Mouse (Mus musculus) heart, postnatal 0 days (tissue): ENCODE measurements around the gene Rptor. TPM values are rescaled to one million over a fixed set of nuclear protein-coding genes. Genes with fewer than 3 reads are reported as not detected.

Experiments
- ATAC-seq: fragments of 200-750 bp; cut with Nextera tagmentation; 2 replicates; pipeline ENCODE4 v1.8.0; 2017; ENCODE audit warnings: low read depth, moderate number of reproducible peaks, moderate library complexity; ENCODE audit not compliant: insufficient read depth
- DNase-seq: peaks from one replicate; pipeline ENCODE4 v3.0.0-alpha.2; 2016; ENCODE audit warnings: low spot score
- H3K27ac ChIP-seq: fragments of 300-500 bp; sonication (generic); 2 replicates; pipeline ENCODE4 v1.5.1; 2014; ENCODE audit warnings: low read depth, mild to moderate bottlenecking
- H3K27me3 ChIP-seq: fragments of 300-500 bp; sonication (generic); 2 replicates; pipeline ENCODE4 v1.6.1; 2014; ENCODE audit warnings: low read length, mixed read lengths; ENCODE audit not compliant: control insufficient read depth, insufficient read depth
- H3K36me3 ChIP-seq: fragments of 300-500 bp; sonication (generic); replicated peaks from 2 replicates; pipeline ENCODE4 v1.6.1; 2014; ENCODE audit warnings: low read length, mixed read lengths; ENCODE audit not compliant: control insufficient read depth, insufficient read depth
- H3K4me1 ChIP-seq: fragments of 300-500 bp; sonication (generic); 2 replicates; pipeline ENCODE4 v1.6.1; 2014; ENCODE audit warnings: antibody characterized with exemption; ENCODE audit not compliant: control insufficient read depth, insufficient read depth
- H3K4me2 ChIP-seq: fragments of 300-500 bp; sonication (generic); 2 replicates; pipeline ENCODE4 v1.6.1; 2014; ENCODE audit warnings: low read depth, mild to moderate bottlenecking, low read length, moderate library complexity
- H3K4me3 ChIP-seq: fragments of 300-500 bp; sonication (generic); 2 replicates; pipeline ENCODE4 v1.5.1; 2014; ENCODE audit warnings: low read depth, low read length
- H3K9ac ChIP-seq: fragments of 300-500 bp; sonication (generic); replicated peaks from 2 replicates; pipeline ENCODE4 v1.6.1; 2014; ENCODE audit warnings: low read depth, low read length, mixed read lengths
- H3K9me3 ChIP-seq: fragments of 300-500 bp; sonication (generic); replicated peaks from 2 replicates; pipeline ENCODE4 v1.6.1; 2016; ENCODE audit warnings: low read length; ENCODE audit not compliant: control insufficient read depth
- CTCF ChIP-seq: IDR thresholded peaks from 2 replicates; pipeline ENCODE4 v1.5.1; 2016; ENCODE audit warnings: antibody characterized with exemption, control low read depth, low read depth
- EP300 ChIP-seq: IDR thresholded peaks from 2 replicates; pipeline ENCODE4 v1.6.1; 2016; ENCODE audit warnings: antibody characterized with exemption, low read depth
- WGBS: fragments of 180-500 bp; shearing (Covaris S2); extraction: QIAGEN DNeasy Blood & Tissue Kit; methylation state at CpG from one replicate; pipeline ENCODE4 v1.1.7; 2014; 5-methylcytosine and 5-hydroxymethylcytosine counted together
- polyA plus RNA-seq: library from polyadenylated mRNA; unstranded; fragments of >200 nt; fragmentation: Nextera tagmentation; extraction: Ambion mirVana; gene quantifications from 2 replicates; pipeline ENCODE4 v1.2.1, GENCODE M21; 2015
- total RNA-seq: library from RNA; depleted of rRNA; stranded (reverse); fragments of >200 nt; gene quantifications from 2 replicates; pipeline ENCODE4 v1.2.3, GENCODE M21; 2014; ENCODE audit warnings: low replicate concordance

The Rptor gene
- total and polyA plus RNA-seq, 2 experiments from 2014 or later: 4.8 to 39.8 TPM

GRCm38 (mm10) chr11:119804392-119804791 is 201.7 kb downstream of the Rptor start:
- H3K36me3 ChIP-seq: 0 out of 2 replicates have a peak, but pooled peaks cover 4% of the 10 kb centered on the region
- H3K4me1 ChIP-seq: 0 out of 2 replicates have a peak, but pooled peaks cover 4% of the 10 kb centered on the region
- H3K27ac ChIP-seq: no peak overlapping the region
- ATAC-seq (no peak), DNase-seq (no peak)
- H3K27me3 ChIP-seq: no peaks in the 10 kb centered on the region
- WGBS: 91% methylated on average over 3 of the region's 3 CpGs
- H3K9ac ChIP-seq: no peak overlapping the region
- no peak overlapping the region for H3K4me3 ChIP-seq
- no peak for TF ChIP-seq EP300
- TF ChIP-seq CTCF: no peak
- H3K4me2 ChIP-seq: no peak overlapping the region
- no peaks in the 10 kb centered on the region for H3K9me3 ChIP-seq

DNA sequence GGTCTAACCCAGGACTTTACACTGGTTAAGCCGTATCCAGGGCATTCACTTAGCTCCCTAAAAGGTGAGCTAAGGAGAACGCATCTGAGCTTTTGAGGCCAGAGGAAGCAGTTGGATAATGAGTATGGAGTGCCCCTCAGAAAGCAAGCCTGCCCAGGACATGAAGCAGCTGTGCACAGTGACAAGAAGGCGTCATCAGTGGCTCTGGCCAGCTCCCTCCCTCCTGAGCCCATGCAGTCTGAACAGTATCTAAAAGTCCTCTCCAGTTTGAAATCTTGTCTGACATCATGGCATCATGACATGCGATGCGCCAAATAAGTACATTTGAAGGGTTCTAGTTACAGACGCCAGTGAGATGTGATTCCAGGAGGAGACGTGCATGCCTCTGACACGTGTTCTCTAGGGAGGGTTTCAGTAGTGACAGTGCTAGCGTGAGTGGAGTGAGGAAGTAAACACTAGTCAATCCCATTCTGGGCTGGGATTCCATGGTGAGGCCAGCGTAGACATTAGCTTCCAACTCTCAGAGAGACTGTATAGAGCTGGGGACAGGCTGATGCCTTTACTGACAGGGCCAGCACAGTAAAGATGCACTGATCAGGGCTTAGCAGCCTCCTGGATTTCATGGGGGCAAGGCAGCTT is 202.5 kb downstream of the Rptor start:
- Histone ChIP-seq H3K4me3 (no peak overlapping the region), H3K4me1 (0 out of 2 replicates have a peak, but pooled peaks cover 4% of the 10 kb centered on the region), H3K9ac (no peak overlapping the region), H3K27me3 (no peaks in the 10 kb centered on the region), H3K4me2 (no peak overlapping the region), H3K36me3 (0 out of 2 replicates have a peak, but pooled peaks cover 2% of the 10 kb centered on the region), H3K9me3 (no peaks in the 10 kb centered on the region), H3K27ac (no peak overlapping the region)
- ATAC-seq (no peak), DNase-seq (no peak)
- TF ChIP-seq CTCF: no peak
- no peak for TF ChIP-seq EP300
- 82% methylated on average over 10 of the region's 10 CpGs for WGBS

GRCm38 (mm10) chr11:119806539-119806938 is 203.8 kb downstream of the Rptor start:
- H3K4me2 ChIP-seq: no peak overlapping the region
- TF ChIP-seq CTCF: no peak
- no peak for TF ChIP-seq EP300
- peaks cover 2% of the 10 kb centered on the region; the same call in 1 of the 2 replicates for H3K36me3 ChIP-seq
- 0 out of 2 replicates have a peak, but pooled peaks cover 4% of the 10 kb centered on the region for H3K4me1 ChIP-seq
- no peak overlapping the region for H3K27ac ChIP-seq
- 75% methylated on average over 8 of the region's 8 CpGs for WGBS
- DNase-seq: no peak
- no peak overlapping the region for H3K9ac ChIP-seq
- H3K9me3 ChIP-seq: no peaks in the 10 kb centered on the region
- ATAC-seq: no peak
- H3K4me3 ChIP-seq: no peak overlapping the region
- H3K27me3 ChIP-seq: no peaks in the 10 kb centered on the region

DNA sequence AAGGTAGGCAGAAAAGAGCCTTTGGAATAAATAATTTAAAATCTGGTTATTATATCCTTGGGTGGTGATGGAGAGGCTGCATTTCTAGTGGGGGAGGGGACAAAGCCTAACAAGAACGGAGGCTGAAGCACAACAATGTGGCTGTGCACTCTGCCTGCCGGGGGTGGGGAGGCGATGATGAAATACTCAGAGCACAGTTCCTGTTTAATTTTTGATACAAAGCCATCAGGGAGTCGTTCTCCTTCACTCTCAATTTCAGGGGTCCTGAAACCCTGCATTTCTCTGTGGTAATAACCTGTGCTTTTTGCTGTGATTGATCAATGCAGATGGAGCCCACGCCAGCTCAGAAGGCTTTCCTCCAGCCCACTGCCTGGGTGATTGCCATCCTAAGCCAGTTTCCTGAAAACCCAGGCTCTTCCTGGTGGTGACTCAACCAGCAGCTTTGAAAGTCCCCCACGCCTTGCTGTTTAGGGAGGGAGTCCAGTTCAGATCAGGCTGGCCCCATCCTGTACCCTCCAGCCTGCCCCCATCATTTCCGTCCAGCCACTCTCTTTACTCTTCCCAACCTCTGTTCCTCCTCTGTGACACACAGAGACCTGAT is 204.8 kb downstream of the Rptor start:
- Histone ChIP-seq H3K27me3 (no peaks in the 10 kb centered on the region), H3K9me3 (no peaks in the 10 kb centered on the region), H3K4me1 (0 out of 2 replicates have a peak, but pooled peaks cover 4% of the 10 kb centered on the region), H3K4me2 (no peak overlapping the region), H3K9ac (no peak overlapping the region), H3K27ac (no peak overlapping the region), H3K4me3 (no peak overlapping the region), H3K36me3 (peaks cover 10% of the 10 kb centered on the region; the same call in 1 of the 2 replicates)
- DNase-seq: no peak
- 65% methylated on average over 7 of the region's 7 CpGs for WGBS
- no peak for ATAC-seq
- TF ChIP-seq EP300: no peak
- no peak for TF ChIP-seq CTCF

DNA sequence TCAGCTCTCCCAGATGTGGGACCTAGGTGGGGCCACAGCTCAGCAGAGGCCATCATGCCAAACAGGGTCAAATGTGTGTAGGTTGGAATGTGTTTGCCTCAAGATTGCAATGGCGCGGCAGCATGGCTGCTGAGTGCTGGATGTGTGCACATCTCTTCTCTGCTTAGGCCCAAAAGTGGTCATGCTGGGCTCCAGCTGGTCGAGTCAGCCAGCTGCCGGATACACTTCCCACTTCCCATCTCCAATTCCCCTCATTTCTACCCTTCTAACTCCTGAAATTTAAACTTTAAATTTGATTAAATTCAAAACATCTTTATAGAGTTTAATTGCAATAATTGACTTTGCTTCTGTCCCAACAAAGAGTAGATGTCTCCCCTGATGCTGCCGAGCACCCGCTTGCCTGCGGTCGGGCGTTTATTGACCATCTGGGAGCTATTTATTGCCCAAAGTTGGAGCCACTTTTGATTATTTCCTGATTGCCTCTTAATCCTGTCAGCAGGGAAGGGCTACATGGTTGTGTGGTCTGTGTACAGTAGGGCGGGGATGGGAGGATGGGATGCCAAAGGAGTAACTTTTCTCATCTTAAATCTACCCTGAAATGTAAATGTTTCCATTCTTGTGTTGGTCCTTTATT is 206.1 kb downstream of the Rptor start:
- Histone ChIP-seq H3K36me3 (peaks cover 11% of the 10 kb centered on the region; the same call in 1 of the 2 replicates), H3K27me3 (no peaks in the 10 kb centered on the region), H3K4me1 (0 out of 2 replicates have a peak, but pooled peaks cover 4% of the 10 kb centered on the region), H3K9me3 (no peaks in the 10 kb centered on the region), H3K9ac (no peak overlapping the region), H3K4me2 (no peak overlapping the region), H3K27ac (no peak overlapping the region), H3K4me3 (no peak overlapping the region)
- DNase-seq: no peak
- TF ChIP-seq EP300 (no peak), CTCF (no peak)
- 81% methylated on average over 10 of the region's 10 CpGs for WGBS
- no peak for ATAC-seq
